In genomic region chr2:152415287-152415686, GRCm38 (mm10) we compare ENCODE assay signal across 8 mouse cellular contexts. TPM values are rescaled to one million over a fixed set of nuclear protein-coding genes. Genes with fewer than 3 reads are reported as not detected.
DNase-seq lines count a peak whose midpoint lies in the region; ATAC-seq and TF ChIP-seq lines count a peak whose summit lies in the region.

Gene 6820408C15Rik (plus strand): TSS chr2:152415587.

- H3K4me3 ChIP-seq in heart, embryonic 12.5 days = peak within 1 kb of the TSS; percentile 78
- peak within 1 kb of the TSS; percentile 65 for H3K4me3 ChIP-seq in ES-Bruce4 (ENCODE audit: low read depth, low read length)
- peak within 1 kb of the TSS; percentile 94 for H3K4me3 ChIP-seq in forebrain, embryonic 14.5 days (ENCODE audit: low read depth, low read length)
- peak within 1 kb of the TSS; percentile 68 to 89 for H3K4me3 ChIP-seq in liver, embryonic 14.5 days (ENCODE audit: insufficient read depth in 1 of 2, low read depth in 2 of 2, low read length in 2 of 2)

- no peak for TF ChIP-seq EP300 in ES-Bruce4 (IDR thresholded peaks at IDR 0.05; ENCODE audit: insufficient read depth, low read depth, low read length)
- TF ChIP-seq EP300 in liver, embryonic 14.5 days (IDR thresholded peaks at IDR 0.05; ENCODE audit: low read depth) = no peak

- H3K27me3 ChIP-seq in heart, embryonic 12.5 days (replicated peaks) = no peaks in the 10 kb centered on the region
- no peaks in the 10 kb centered on the region for H3K27me3 ChIP-seq in ES-Bruce4 (ENCODE audit: control insufficient read depth, insufficient read depth, low read length, poor library complexity, severe bottlenecking)
- H3K27me3 ChIP-seq in forebrain, embryonic 14.5 days (replicated peaks; ENCODE audit: control insufficient read depth, insufficient read depth, low read length) = no peaks in the 10 kb centered on the region
- no peaks in the 10 kb centered on the region for H3K27me3 ChIP-seq in liver, embryonic 14.5 days (ENCODE audit: control insufficient read depth, insufficient read depth, low read length)

- peaks cover 31% of the 10 kb centered on the region for H3K4me1 ChIP-seq in heart, embryonic 12.5 days (replicated peaks)
- H3K4me1 ChIP-seq in ES-Bruce4 (ENCODE audit: control insufficient read depth, insufficient read depth, low read length) = peaks cover 2% of the 10 kb centered on the region
- H3K4me1 ChIP-seq in forebrain, embryonic 14.5 days (ENCODE audit: control insufficient read depth, insufficient read depth, low read length) = peaks cover 16% of the 10 kb centered on the region
- peaks cover 16 to 27% of the 10 kb centered on the region in 2 experiments for H3K4me1 ChIP-seq in liver, embryonic 14.5 days (replicated peaks; ENCODE audit: control insufficient read depth in 2 of 2, insufficient read depth in 2 of 2, low read length in 1 of 2)

- peak within 1 kb of the TSS; percentile 98 for H3K9ac ChIP-seq in heart, embryonic 12.5 days
- H3K9ac ChIP-seq in ES-Bruce4 (ENCODE audit: low read depth, poor library complexity, severe bottlenecking) = peak within 1 kb of the TSS; percentile 93
- H3K9ac ChIP-seq in forebrain, embryonic 14.5 days (ENCODE audit: low read length) = peak within 1 kb of the TSS; percentile 99
- H3K9ac ChIP-seq in liver, embryonic 14.5 days (replicated peaks) = peak within 1 kb of the TSS; percentile 93

- H3K4me2 ChIP-seq in heart, embryonic 12.5 days = peak within 1 kb of the TSS; percentile 100
- peak within 1 kb of the TSS; percentile 86 for H3K4me2 ChIP-seq in forebrain, embryonic 14.5 days (ENCODE audit: low read length)
- peak within 1 kb of the TSS; percentile 90 for H3K4me2 ChIP-seq in liver, embryonic 14.5 days (ENCODE audit: low read depth)

- H3K27ac ChIP-seq in heart, embryonic 12.5 days (ENCODE audit: poor library complexity, severe bottlenecking) = peak within 1 kb of the TSS; percentile 99
- 0 out of 2 replicates have a peak within 1 kb of the TSS, but pooled peaks have one; percentile 42 for H3K27ac ChIP-seq in ES-Bruce4 (ENCODE audit: insufficient read depth, low read length)
- peak within 1 kb of the TSS; percentile 94 for H3K27ac ChIP-seq in forebrain, embryonic 14.5 days (ENCODE audit: low read depth, low read length)
- peak within 1 kb of the TSS; percentile 38 for H3K27ac ChIP-seq in liver, embryonic 14.5 days

- 0 out of 2 replicates have a peak, but pooled peaks have one; percentile 2 for ATAC-seq in heart, embryonic 12.5 days (ENCODE audit: insufficient number of reproducible peaks, low FRiP score)
- ATAC-seq in forebrain, embryonic 14.5 days = no peak
- no peak for ATAC-seq in liver, embryonic 14.5 days (ENCODE audit: insufficient read depth)

- H3K9me3 ChIP-seq in heart, embryonic 12.5 days (replicated peaks) = peaks cover 13% of the 10 kb centered on the region
- H3K9me3 ChIP-seq in ES-Bruce4 (replicated peaks; ENCODE audit: control insufficient read depth, insufficient read depth, low read length, poor library complexity, severe bottlenecking) = peaks cover 6% of the 10 kb centered on the region; the same call in 1 of the 2 replicates
- H3K9me3 ChIP-seq in forebrain, embryonic 14.5 days (replicated peaks; ENCODE audit: control insufficient read depth, low read length) = no peaks in the 10 kb centered on the region
- H3K9me3 ChIP-seq in liver, embryonic 14.5 days (ENCODE audit: control insufficient read depth, low read length) = peaks cover 3% of the 10 kb centered on the region; the same call in 1 of the 2 replicates

- intact Hi-C loops in heart, postnatal 10 days (cut with DNase I) = loop anchor here (1.0 to 2.0 kb wide), 2 partner anchors 18 to 21 kb away; no protein-coding TSS in a partner anchor

- no peak for DNase-seq in heart, postnatal 10 days
- no peak for DNase-seq in forebrain, embryonic 14.5 days (ENCODE audit: low spot score)
- DNase-seq in liver, embryonic 14.5 days (ENCODE audit: low read depth in 3 of 3, low spot score in 3 of 3) = no peak
- no peak for DNase-seq in right cerebral cortex, adult 18-20 months
- DNase-seq in urinary bladder, postnatal 25 days (ENCODE audit: low spot score) = no peak
- DNase-seq in Muller cell, postnatal 12 days (ENCODE audit: inconsistent ontology term) = no peak

- peaks cover 4% of the 10 kb centered on the region; the same call in 1 of the 2 replicates for H3K36me3 ChIP-seq in heart, embryonic 12.5 days
- no peaks in the 10 kb centered on the region for H3K36me3 ChIP-seq in ES-Bruce4 (ENCODE audit: control insufficient read depth, insufficient read depth, low read length, poor library complexity, severe bottlenecking)
- H3K36me3 ChIP-seq in forebrain, embryonic 14.5 days (ENCODE audit: control insufficient read depth, insufficient read depth, low read length) = no peaks in the 10 kb centered on the region
- peaks cover 5% of the 10 kb centered on the region; the same call in 1 of the 2 replicates for H3K36me3 ChIP-seq in liver, embryonic 14.5 days (replicated peaks; ENCODE audit: control insufficient read depth, insufficient read depth, low read depth)

- no peak for TF ChIP-seq POLR2A in ES-Bruce4 (IDR thresholded peaks at IDR 0.05; ENCODE audit: insufficient read depth, low read length)

- 23% methylated on average over 4 of the region's 4 CpGs for whole genome bisulfite sequencing in heart, embryonic 12.5 days
- WGBS in forebrain, embryonic 14.5 days = 30% methylated on average over 4 of the region's 4 CpGs
- WGBS in liver, embryonic 14.5 days (ENCODE audit: insufficient replicate concordance) = 33% methylated on average over 4 of the region's 4 CpGs

- no peak for TF ChIP-seq CTCF in ES-Bruce4 (IDR thresholded peaks at IDR 0.05; ENCODE audit: low read depth, low read length)
- no peak for TF ChIP-seq CTCF in liver, embryonic 14.5 days (IDR thresholded peaks at IDR 0.05; ENCODE audit: low read depth)

RNA-seq across cellular contexts. Expression of gene 6820408C15Rik, which starts in this region (rescaled TPM):
- polyA plus RNA-seq in heart, embryonic 12.5 days (2016; fragmentation: Nextera tagmentation; extraction: Ambion mirVana) = 1.7 and 2.1 TPM in 2 replicates
- 1 to 10 TPM; 3.7 to 4.3 TPM for total RNA-seq in heart, postnatal 10 days (2021)
- not detected in 2 replicates for polyA plus RNA-seq in ES-Bruce4 (2011; ENCODE audit: insufficient read depth, insufficient read length, low read depth, missing spikeins)
- 2.3 and 2.8 TPM in 2 replicates for polyA plus RNA-seq in forebrain, embryonic 14.5 days (2014; fragmentation: Nextera tagmentation; extraction: Ambion mirVana)
- 0.15 and 0.19 TPM in 2 replicates for polyA plus RNA-seq in liver, embryonic 14.5 days (2012; rRNA removed)
- 0.11 and 0.23 TPM in 2 replicates for polyA plus RNA-seq in liver, embryonic 14.5 days (2014; fragmentation: Nextera tagmentation; extraction: Ambion mirVana)

Comparison
In these comparisons a context has a peak if more than half of its experiments do, and no peak if none do; other contexts are left out.
1. H3K27ac ChIP-seq: peak in every context shown above with its lines; median percentile 99 in heart, embryonic 12.5 days; 94 in forebrain, embryonic 14.5 days; 42 in ES-Bruce4; 38 in liver, embryonic 14.5 days.